17 mouse cellular contexts compared by ENCODE assay signal in the genomic region with DNA sequence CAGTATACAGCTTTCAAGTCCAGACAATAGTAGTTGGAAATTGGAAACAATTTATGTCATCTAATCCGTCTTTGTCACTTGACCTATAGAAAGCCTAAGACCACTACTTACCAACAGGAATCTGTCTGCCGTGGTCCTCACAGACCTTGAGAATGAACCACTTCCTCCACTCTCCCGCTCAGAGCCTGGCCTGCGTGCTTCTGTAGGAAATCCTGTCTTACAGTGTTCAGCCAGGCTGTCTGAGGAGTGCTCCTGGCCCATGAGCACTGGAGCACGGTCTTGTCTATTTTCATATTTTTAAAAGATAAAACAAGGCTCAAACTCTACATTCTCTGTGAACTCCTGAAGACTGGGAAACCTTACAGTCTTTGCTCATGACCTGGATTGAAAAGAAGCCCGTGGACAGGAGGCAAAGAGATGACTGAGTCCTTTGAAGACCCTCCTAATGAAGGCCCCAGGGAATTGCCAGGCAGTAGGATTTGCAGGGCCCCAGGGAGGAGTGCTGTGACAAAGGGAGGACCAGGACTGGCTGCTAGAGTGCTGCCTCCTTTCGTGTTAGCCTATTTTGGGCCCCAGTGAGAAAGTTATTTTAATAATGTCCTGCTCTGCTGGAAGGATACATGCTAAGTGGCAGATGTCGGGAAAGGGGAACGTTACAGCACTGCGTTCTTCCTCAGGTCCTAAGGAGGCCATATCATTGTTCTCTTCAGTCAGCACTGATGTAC.
DNase-seq lines count a peak whose midpoint lies in the region; ATAC-seq lines count a peak whose summit lies in the region.
"Had no signal": no experiment of that assay in that cellular context is flagged by ENCODE, and none has a peak within 500 bp of the region (broad histone marks: within the 10 kb centered on the region; RNA-seq: fewer than 3 reads in every experiment).

No protein-coding gene starts in this region.

- H3K4me1 ChIP-seq in forebrain, embryonic 14.5 days (ENCODE audit: control insufficient read depth, insufficient read depth, low read length) = no peaks in the 10 kb centered on the region
- H3K4me1 ChIP-seq in forebrain, embryonic 10.5 days = peaks cover 6% of the 10 kb centered on the region; the same call in 1 of the 2 replicates
- H3K4me1 ChIP-seq in midbrain, embryonic 14.5 days (ENCODE audit: control insufficient read depth, insufficient read depth, low read length) = no peaks in the 10 kb centered on the region
- no peaks in the 10 kb centered on the region for H3K4me1 ChIP-seq in midbrain, embryonic 11.5 days (ENCODE audit: control insufficient read depth, insufficient read depth, low read length)
- no peaks in the 10 kb centered on the region for H3K4me1 ChIP-seq in kidney, embryonic 14.5 days (ENCODE audit: control insufficient read depth, insufficient read depth, low read length)
- H3K4me1 ChIP-seq: forebrain, embryonic 13.5 days; liver, embryonic 12.5 days had no signal

- no peak for DNase-seq in forebrain, embryonic 14.5 days (ENCODE audit: low spot score)
- no peak for DNase-seq in forebrain, embryonic 10.5 days (ENCODE audit: extremely low spot score, low spot score)
- peak; percentile 52 for DNase-seq in midbrain, embryonic 14.5 days
- no peak for DNase-seq in midbrain, embryonic 11.5 days (ENCODE audit: low spot score, missing footprints)
- peak; percentile 32 to 56 for DNase-seq in heart, postnatal 10 days
- no peak for DNase-seq in urinary bladder, postnatal 10 days (ENCODE audit: low spot score)
- no peak for DNase-seq in ovary, postnatal 14 days (ENCODE audit: low spot score)
- DNase-seq: cerebellum, postnatal 25 days had no signal

- H3K27ac ChIP-seq in forebrain, embryonic 14.5 days (ENCODE audit: low read depth, low read length) = no peak overlapping the region
- H3K27ac ChIP-seq in forebrain, embryonic 10.5 days = no peak overlapping the region
- no peak overlapping the region for H3K27ac ChIP-seq in midbrain, embryonic 14.5 days (replicated peaks; ENCODE audit: low read depth, low read length)
- H3K27ac ChIP-seq in midbrain, embryonic 11.5 days (ENCODE audit: low read depth, low read length) = no peak overlapping the region
- no peak overlapping the region for H3K27ac ChIP-seq in kidney, embryonic 14.5 days (ENCODE audit: low read depth, low read length)
- H3K27ac ChIP-seq: forebrain, embryonic 13.5 days; hindbrain, embryonic 14.5 days; kidney, postnatal 0 days; layer of hippocampus, adult 2 months; liver, embryonic 12.5 days; stomach, postnatal 0 days had no signal

- H3K4me2 ChIP-seq in forebrain, embryonic 14.5 days (ENCODE audit: low read length) = no peak overlapping the region
- H3K4me2 ChIP-seq in midbrain, embryonic 14.5 days (ENCODE audit: low read length) = no peak overlapping the region
- H3K4me2 ChIP-seq in midbrain, embryonic 11.5 days = no peak overlapping the region
- no peak overlapping the region for H3K4me2 ChIP-seq in kidney, embryonic 14.5 days (replicated peaks; ENCODE audit: low read depth, low read length)
- H3K4me2 ChIP-seq: forebrain, embryonic 13.5 days; hindbrain, embryonic 14.5 days; liver, embryonic 12.5 days had no signal

- intact Hi-C loops in heart, postnatal 10 days (cut with DNase I) = no loop called here

- H3K9me3 ChIP-seq in forebrain, embryonic 14.5 days (replicated peaks; ENCODE audit: control insufficient read depth, low read length) = no peaks in the 10 kb centered on the region
- no peaks in the 10 kb centered on the region for H3K9me3 ChIP-seq in forebrain, embryonic 10.5 days
- no peaks in the 10 kb centered on the region for H3K9me3 ChIP-seq in midbrain, embryonic 14.5 days (ENCODE audit: control insufficient read depth, low read length)
- no peaks in the 10 kb centered on the region for H3K9me3 ChIP-seq in midbrain, embryonic 11.5 days (ENCODE audit: control insufficient read depth, low read length)
- H3K9me3 ChIP-seq in kidney, embryonic 14.5 days (ENCODE audit: control insufficient read depth, low read length) = no peaks in the 10 kb centered on the region
- H3K9me3 ChIP-seq: forebrain, embryonic 13.5 days; liver, embryonic 12.5 days had no signal

- no peaks in the 10 kb centered on the region for H3K36me3 ChIP-seq in forebrain, embryonic 14.5 days (ENCODE audit: control insufficient read depth, insufficient read depth, low read length)
- H3K36me3 ChIP-seq in forebrain, embryonic 10.5 days (replicated peaks) = peaks cover 22% of the 10 kb centered on the region
- H3K36me3 ChIP-seq in midbrain, embryonic 14.5 days (ENCODE audit: control insufficient read depth, insufficient read depth, low read length) = no peaks in the 10 kb centered on the region
- no peaks in the 10 kb centered on the region for H3K36me3 ChIP-seq in midbrain, embryonic 11.5 days (ENCODE audit: control insufficient read depth, insufficient read depth, low read length)
- H3K36me3 ChIP-seq in kidney, embryonic 14.5 days (ENCODE audit: control insufficient read depth, insufficient read depth, low read length) = no peaks in the 10 kb centered on the region

- H3K9ac ChIP-seq in forebrain, embryonic 14.5 days (ENCODE audit: low read length) = no peak overlapping the region
- no peak overlapping the region for H3K9ac ChIP-seq in midbrain, embryonic 14.5 days (replicated peaks; ENCODE audit: low read length)
- no peak overlapping the region for H3K9ac ChIP-seq in midbrain, embryonic 11.5 days (ENCODE audit: low read length)
- H3K9ac ChIP-seq in kidney, embryonic 14.5 days (ENCODE audit: low read depth, low read length) = no peak overlapping the region
- H3K9ac ChIP-seq: forebrain, embryonic 13.5 days; hindbrain, embryonic 14.5 days; liver, embryonic 12.5 days had no signal

- 0 out of 2 replicates have a peak, but pooled peaks have one; percentile 29 for ATAC-seq in forebrain, embryonic 14.5 days
- ATAC-seq in midbrain, embryonic 14.5 days (ENCODE audit: low FRiP score, low TSS enrichment) = no peak
- ATAC-seq in midbrain, embryonic 11.5 days (ENCODE audit: low FRiP score) = no peak
- ATAC-seq in kidney, embryonic 14.5 days (ENCODE audit: low FRiP score, low TSS enrichment) = no peak
- ATAC-seq: forebrain, embryonic 13.5 days; intestine, embryonic 16.5 days; liver, embryonic 12.5 days; lung, postnatal 0 days had no signal

- 73% methylated on average over 10 of the region's 10 CpGs for WGBS in forebrain, embryonic 14.5 days
- 86% methylated on average over 10 of the region's 10 CpGs for WGBS in forebrain, embryonic 10.5 days
- WGBS in midbrain, embryonic 14.5 days = 70% methylated on average over 10 of the region's 10 CpGs
- 84% methylated on average over 10 of the region's 10 CpGs for WGBS in midbrain, embryonic 11.5 days
- WGBS in kidney, embryonic 14.5 days = 72% methylated on average over 10 of the region's 10 CpGs

- no peak overlapping the region for H3K4me3 ChIP-seq in forebrain, embryonic 14.5 days (ENCODE audit: low read depth, low read length)
- no peak overlapping the region for H3K4me3 ChIP-seq in forebrain, embryonic 10.5 days
- H3K4me3 ChIP-seq in midbrain, embryonic 14.5 days (replicated peaks; ENCODE audit: low read depth, low read length) = no peak overlapping the region
- H3K4me3 ChIP-seq in midbrain, embryonic 11.5 days (ENCODE audit: low read depth, low read length) = no peak overlapping the region
- H3K4me3 ChIP-seq in kidney, embryonic 14.5 days (ENCODE audit: low read length) = no peak overlapping the region
- H3K4me3 ChIP-seq: forebrain, embryonic 13.5 days; layer of hippocampus, adult 2 months; liver, embryonic 12.5 days had no signal

- no peaks in the 10 kb centered on the region for H3K27me3 ChIP-seq in forebrain, embryonic 14.5 days (replicated peaks; ENCODE audit: control insufficient read depth, insufficient read depth, low read length)
- no peaks in the 10 kb centered on the region for H3K27me3 ChIP-seq in forebrain, embryonic 10.5 days (ENCODE audit: poor library complexity, severe bottlenecking)
- H3K27me3 ChIP-seq in midbrain, embryonic 14.5 days (ENCODE audit: control insufficient read depth, insufficient read depth, low read length) = no peaks in the 10 kb centered on the region
- no peaks in the 10 kb centered on the region for H3K27me3 ChIP-seq in midbrain, embryonic 11.5 days (ENCODE audit: control insufficient read depth, insufficient read depth, low read length)
- no peaks in the 10 kb centered on the region for H3K27me3 ChIP-seq in kidney, embryonic 14.5 days (ENCODE audit: control insufficient read depth, insufficient read depth, low read length)
- H3K27me3 ChIP-seq: forebrain, embryonic 13.5 days; liver, embryonic 12.5 days had no signal

Comparison
In these comparisons a context has a peak if more than half of its experiments do, and no peak if none do; other contexts are left out.
1. DNase-seq: peak in midbrain, embryonic 14.5 days (single experiment) and heart, postnatal 10 days (2 of 2); none in forebrain, embryonic 14.5 days (single experiment), forebrain, embryonic 10.5 days (single experiment), midbrain, embryonic 11.5 days (single experiment), urinary bladder, postnatal 10 days (single experiment) and ovary, postnatal 14 days (single experiment).